Mouse (Mus musculus): ENCODE data around the gene Clasp2. TPM values are rescaled to one million over a fixed set of nuclear protein-coding genes. Genes with fewer than 3 reads are reported as not detected.

Clasp2 gene
- polyA plus RNA-seq, 1 experiment from 2014 or later = 41.0 TPM

DNA sequence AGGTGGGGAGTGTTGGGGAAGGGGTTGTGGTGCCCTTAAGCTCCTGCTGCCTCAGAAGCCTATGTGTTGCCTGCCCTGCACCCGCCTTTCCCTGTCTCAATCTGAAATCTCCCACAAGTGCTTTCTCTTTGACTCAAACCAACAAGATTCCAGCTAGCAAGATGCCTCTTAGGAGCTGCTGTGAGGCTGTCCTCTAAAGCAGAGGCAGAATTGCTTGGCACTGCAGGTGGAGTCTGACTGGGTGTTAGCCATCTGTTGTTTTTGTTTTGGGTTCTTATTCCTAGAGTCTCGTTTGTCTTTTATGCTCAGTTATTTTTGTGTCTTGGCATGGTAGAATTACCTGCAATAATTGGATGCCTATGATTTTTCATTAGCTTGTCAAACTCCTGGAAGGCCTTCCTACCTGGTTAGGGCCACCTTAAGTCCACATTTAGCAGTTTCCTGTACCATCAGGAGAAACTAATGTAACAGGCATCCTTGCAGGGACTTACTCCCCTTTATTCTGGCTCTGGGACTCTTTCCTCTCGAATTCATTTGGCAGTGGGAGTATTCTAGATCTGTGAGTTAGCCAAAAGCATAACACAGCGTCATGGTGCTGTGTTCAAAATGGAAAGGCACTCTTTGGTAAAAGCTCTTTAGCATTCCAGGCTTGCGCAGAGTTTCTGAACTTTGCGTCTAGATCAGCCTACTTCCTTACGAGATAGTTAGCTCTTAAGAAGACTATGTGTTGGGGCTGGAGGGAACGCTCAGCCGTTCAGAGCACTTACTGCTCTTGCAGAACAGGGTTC is 198.0 kb downstream of the Clasp2 start:
- Histone ChIP-seq H3K9me3 (no peaks in the 10 kb centered on the region), H3K27me3 (no peaks in the 10 kb centered on the region), H3K36me3 (no peaks in the 10 kb centered on the region), H3K4me1 (0 out of 2 replicates have a peak, but pooled peaks cover 2% of the 10 kb centered on the region), H3K4me2 (replicated peaks) (no peak overlapping the region), H3K27ac (no peak overlapping the region), H3K9ac (no peak overlapping the region), H3K4me3 (no peak overlapping the region)
- WGBS = 87% methylated on average over 9 of the region's 9 CpGs
- no peak for ATAC-seq (ENCODE audit: insufficient number of reproducible peaks, insufficient read depth, low FRiP score, low TSS enrichment)

DNA sequence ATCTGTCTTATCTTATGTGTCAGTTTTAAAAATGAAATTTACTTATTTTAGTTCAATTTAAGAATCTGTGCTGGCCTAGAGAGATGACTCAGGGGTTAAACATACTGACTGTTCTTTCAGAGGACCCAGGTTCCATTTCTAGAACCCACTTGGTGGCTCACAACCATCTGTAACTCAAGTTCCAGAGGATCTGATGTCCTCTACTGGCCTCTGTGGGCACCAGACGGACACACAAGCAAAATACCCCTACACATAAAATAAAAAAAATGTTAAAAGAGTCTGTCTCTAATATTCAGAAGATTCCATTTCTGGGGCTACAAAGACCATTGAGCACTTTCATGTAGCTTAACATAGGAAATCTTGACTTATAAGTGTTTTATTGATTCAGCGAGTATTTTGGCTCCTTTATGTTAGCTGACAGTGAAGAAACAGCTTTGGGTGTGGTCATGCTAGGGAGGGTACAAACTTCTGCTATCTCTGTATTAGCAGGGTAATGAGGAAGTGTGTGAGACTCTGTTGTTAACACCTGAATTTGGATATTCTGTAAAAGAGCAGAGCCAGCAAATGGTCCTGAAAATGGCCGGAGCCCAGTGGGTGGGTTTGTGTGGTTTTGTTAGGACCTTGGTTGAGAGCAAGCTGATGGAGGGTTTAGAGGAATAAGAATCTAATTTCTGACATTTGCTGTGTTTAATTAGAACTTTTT is 200.0 kb downstream of the Clasp2 start:
- 91% methylated on average over 3 of the region's 3 CpGs for WGBS
- Histone ChIP-seq H3K9me3 (no peaks in the 10 kb centered on the region), H3K9ac (no peak overlapping the region), H3K4me3 (no peak overlapping the region), H3K36me3 (peaks cover 14% of the 10 kb centered on the region), H3K27me3 (no peaks in the 10 kb centered on the region), H3K4me1 (0 out of 2 replicates have a peak, but pooled peaks cover 2% of the 10 kb centered on the region), H3K4me2 (replicated peaks) (no peak overlapping the region), H3K27ac (no peak overlapping the region)
- no peak for ATAC-seq (ENCODE audit: insufficient number of reproducible peaks, insufficient read depth, low FRiP score, low TSS enrichment)

DNA sequence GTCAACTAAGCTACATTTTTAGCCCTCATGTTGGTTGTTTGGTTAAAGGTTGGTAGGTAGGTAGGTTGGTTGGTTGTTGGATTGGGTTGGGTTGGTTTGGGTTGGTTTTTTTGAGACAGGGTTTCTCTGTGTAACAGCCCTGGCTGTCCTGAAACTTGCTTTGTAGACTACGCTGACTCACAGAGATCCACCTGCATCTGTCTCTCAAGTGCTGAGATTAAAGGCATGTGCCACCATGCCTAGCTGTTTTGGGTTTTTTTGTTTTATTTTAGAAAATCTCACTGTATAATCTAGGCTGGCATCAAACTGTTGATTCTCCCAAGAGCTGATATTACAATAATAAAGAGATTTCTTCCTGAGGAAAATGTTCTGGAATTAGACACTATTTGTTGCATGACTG is 202.1 kb downstream of the Clasp2 start:
- no peak overlapping the region for H3K4me3 ChIP-seq
- 93% methylated on average over 1 of the region's 1 CpGs for WGBS
- 0 out of 2 replicates have a peak, but pooled peaks cover under 1% of the 10 kb centered on the region for H3K4me1 ChIP-seq
- H3K9ac ChIP-seq = no peak overlapping the region
- no peak overlapping the region for H3K4me2 ChIP-seq (replicated peaks)
- H3K27me3 ChIP-seq = no peaks in the 10 kb centered on the region
- peaks cover 26% of the 10 kb centered on the region for H3K36me3 ChIP-seq
- ATAC-seq (ENCODE audit: insufficient number of reproducible peaks, insufficient read depth, low FRiP score, low TSS enrichment) = no peak
- H3K9me3 ChIP-seq = no peaks in the 10 kb centered on the region
- H3K27ac ChIP-seq = no peak overlapping the region

DNA sequence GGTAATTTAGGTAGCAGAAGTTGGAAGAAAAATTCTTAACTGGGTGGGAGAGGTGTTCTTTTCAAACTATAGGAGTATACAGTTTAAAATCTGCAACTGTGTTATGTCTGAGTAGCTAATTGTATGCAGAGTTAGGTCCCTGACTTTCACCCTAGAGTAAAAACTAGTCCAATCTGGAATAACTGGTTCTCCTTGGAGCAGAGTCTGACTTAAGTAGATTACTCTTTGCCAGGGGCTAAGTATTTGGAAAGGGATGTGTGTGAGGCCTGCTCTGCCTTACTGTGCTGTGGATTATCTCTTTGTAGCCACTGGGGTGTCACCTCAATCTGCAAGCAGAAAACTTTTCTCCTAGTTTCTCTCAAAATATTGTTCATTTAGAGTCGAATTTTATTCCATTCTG is 205.9 kb downstream of the Clasp2 start:
- peaks cover 35% of the 10 kb centered on the region for H3K36me3 ChIP-seq
- no peaks in the 10 kb centered on the region for H3K9me3 ChIP-seq
- no peak overlapping the region for H3K27ac ChIP-seq
- WGBS = 84% methylated on average over 1 of the region's 1 CpGs
- H3K4me3 ChIP-seq = no peak overlapping the region
- no peak overlapping the region for H3K9ac ChIP-seq
- no peaks in the 10 kb centered on the region for H3K27me3 ChIP-seq
- no peak for ATAC-seq (ENCODE audit: insufficient number of reproducible peaks, insufficient read depth, low FRiP score, low TSS enrichment)
- no peak overlapping the region for H3K4me2 ChIP-seq (replicated peaks)
- no peaks in the 10 kb centered on the region for H3K4me1 ChIP-seq

DNA sequence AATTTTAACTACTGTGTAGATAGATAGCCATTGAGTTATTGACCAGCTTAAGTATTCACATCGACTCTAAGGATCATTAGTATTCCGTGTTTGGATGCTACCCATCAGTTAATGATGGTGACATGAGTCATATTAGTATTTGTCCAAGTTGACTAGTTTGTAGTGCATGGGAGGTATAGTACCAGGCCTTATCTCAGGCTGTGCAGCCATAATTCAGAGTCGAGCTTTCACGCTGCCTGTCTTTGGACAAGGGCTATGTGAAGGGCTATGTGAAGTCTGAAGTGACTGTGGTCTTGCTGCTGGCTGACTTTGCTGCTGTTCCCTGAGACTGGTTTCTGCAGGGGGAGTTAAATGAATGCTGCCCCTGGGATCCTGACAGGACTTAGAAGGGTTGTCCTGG is 216.5 kb downstream of the Clasp2 start:
- no peak overlapping the region for H3K4me2 ChIP-seq (replicated peaks)
- WGBS = 96% methylated on average over 4 of the region's 4 CpGs
- no peak overlapping the region for H3K4me3 ChIP-seq
- H3K27ac ChIP-seq = no peak overlapping the region
- peaks cover 67% of the 10 kb centered on the region for H3K36me3 ChIP-seq
- H3K27me3 ChIP-seq = no peaks in the 10 kb centered on the region
- no peak overlapping the region for H3K9ac ChIP-seq
- no peaks in the 10 kb centered on the region for H3K9me3 ChIP-seq
- ATAC-seq (ENCODE audit: insufficient number of reproducible peaks, insufficient read depth, low FRiP score, low TSS enrichment) = no peak
- no peaks in the 10 kb centered on the region for H3K4me1 ChIP-seq

DNA sequence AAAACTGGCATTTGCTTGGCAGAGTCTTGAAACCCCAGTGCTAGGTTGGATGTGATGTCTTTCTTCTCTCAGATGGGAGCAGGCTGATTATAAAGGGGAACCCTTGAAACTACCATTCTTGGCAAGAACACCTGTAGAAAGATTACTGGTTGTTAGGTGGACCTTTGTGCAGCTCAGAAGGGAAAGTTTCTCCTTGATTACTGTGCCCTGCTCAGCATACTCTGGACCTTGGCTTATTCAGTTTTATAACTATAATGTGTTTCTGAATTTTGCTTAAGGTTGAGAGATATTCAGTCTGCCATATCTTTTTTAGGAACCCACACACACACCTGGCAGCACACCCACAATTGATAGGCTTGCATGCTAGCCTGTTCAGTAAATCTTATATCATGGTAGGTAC is 222.4 kb downstream of the Clasp2 start:
- Histone ChIP-seq H3K27ac (no peak overlapping the region), H3K9ac (no peak overlapping the region), H3K9me3 (no peaks in the 10 kb centered on the region), H3K4me3 (no peak overlapping the region), H3K36me3 (peaks cover 82% of the 10 kb centered on the region), H3K27me3 (no peaks in the 10 kb centered on the region), H3K4me2 (replicated peaks) (no peak overlapping the region), H3K4me1 (no peaks in the 10 kb centered on the region)
- ATAC-seq (ENCODE audit: insufficient number of reproducible peaks, insufficient read depth, low FRiP score, low TSS enrichment) = no peak

DNA sequence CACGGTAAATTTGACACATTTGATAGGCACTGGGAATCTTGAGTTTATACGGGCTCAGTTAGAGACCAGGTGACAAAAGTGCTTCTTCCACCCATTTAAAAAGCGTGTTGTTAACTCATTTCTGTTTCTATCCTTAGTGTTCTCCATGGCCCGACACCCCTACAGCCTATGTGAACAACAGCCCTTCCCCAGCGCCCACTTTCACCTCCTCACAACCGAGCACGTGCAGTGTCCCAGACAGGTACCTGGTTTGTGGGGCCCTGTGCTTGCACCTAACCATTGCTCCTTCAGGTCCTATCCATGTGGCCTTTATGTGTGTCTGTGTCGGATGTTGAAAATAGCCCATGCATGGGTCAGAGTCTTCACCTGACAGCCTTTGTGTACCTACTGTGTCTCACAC is 223.1 kb downstream of the Clasp2 start:
- no peak overlapping the region for H3K4me2 ChIP-seq (replicated peaks)
- ATAC-seq (ENCODE audit: insufficient number of reproducible peaks, insufficient read depth, low FRiP score, low TSS enrichment) = no peak
- WGBS = 95% methylated on average over 8 of the region's 8 CpGs
- H3K4me1 ChIP-seq = no peaks in the 10 kb centered on the region
- peaks cover 82% of the 10 kb centered on the region for H3K36me3 ChIP-seq
- no peak overlapping the region for H3K27ac ChIP-seq
- H3K4me3 ChIP-seq = no peak overlapping the region
- no peak overlapping the region for H3K9ac ChIP-seq
- H3K27me3 ChIP-seq = no peaks in the 10 kb centered on the region
- no peaks in the 10 kb centered on the region for H3K9me3 ChIP-seq

DNA sequence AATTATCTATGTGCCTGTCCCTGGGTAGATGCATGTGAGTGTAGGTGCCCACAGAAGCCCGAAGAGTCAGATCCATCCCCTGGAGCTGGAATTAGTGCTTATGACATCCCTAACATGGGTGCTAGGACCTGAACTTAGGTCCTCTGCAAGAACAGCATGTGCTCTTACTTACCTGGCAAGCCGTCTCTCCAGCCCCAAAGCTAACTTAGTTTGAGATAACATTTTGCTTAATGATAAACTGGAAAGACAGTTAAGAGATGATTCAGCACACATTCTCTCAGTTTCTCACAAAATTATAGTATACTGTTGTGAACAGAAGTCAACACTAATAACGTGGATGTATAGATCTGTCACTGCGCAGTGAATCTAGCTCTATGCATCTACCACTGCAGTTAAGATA is 225.6 kb downstream of the Clasp2 start:
- WGBS = 95% methylated on average over 4 of the region's 4 CpGs
- H3K27me3 ChIP-seq = no peaks in the 10 kb centered on the region

DNA sequence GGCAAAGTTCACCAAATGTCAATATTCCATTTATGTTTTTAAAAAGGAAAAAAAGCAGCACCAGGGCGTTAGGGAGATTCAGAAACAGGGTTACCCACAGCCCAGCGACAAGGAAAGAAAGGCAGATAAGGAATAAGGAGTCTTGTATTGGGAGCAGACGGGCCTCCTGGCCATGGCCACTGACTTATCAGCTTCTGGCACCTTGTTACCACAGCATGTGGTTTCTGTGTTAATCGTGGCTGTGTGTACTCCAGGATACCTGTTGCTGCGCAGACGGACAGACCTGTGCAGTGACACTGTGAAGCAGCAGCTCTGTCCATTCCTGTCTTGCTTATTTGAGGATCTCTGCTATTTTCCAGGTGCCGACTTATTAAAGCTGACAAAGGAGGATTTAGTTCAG is 227.7 kb downstream of the Clasp2 start:
- Histone ChIP-seq H3K9ac (no peak overlapping the region), H3K9me3 (no peaks in the 10 kb centered on the region), H3K4me2 (replicated peaks) (no peak overlapping the region), H3K4me3 (no peak overlapping the region), H3K27me3 (no peaks in the 10 kb centered on the region), H3K36me3 (peaks cover 81% of the 10 kb centered on the region), H3K27ac (no peak overlapping the region), H3K4me1 (no peaks in the 10 kb centered on the region)
- WGBS = 92% methylated on average over 7 of the region's 7 CpGs
- no peak for ATAC-seq (ENCODE audit: insufficient number of reproducible peaks, insufficient read depth, low FRiP score, low TSS enrichment)

More for the DNA sequence above, 225.6 kb downstream of the Clasp2 start:
- Histone ChIP-seq H3K4me1 (no peaks in the 10 kb centered on the region), H3K9me3 (no peaks in the 10 kb centered on the region), H3K4me3 (no peak overlapping the region), H3K9ac (no peak overlapping the region), H3K27ac (no peak overlapping the region), H3K4me2 (replicated peaks) (no peak overlapping the region), H3K36me3 (peaks cover 85% of the 10 kb centered on the region)
- ATAC-seq (ENCODE audit: insufficient number of reproducible peaks, insufficient read depth, low FRiP score, low TSS enrichment) = no peak

Other genes starting within 250 kb of the Clasp2 start
- gene Pdcd6ip, start 33.2 kb upstream of the Clasp2 start, polyA plus RNA-seq (2016; fragmentation: Nextera tagmentation; extraction: Ambion mirVana) = 54.2 and 60.3 TPM in 2 replicates
- 49.7 and 50.0 TPM in 2 replicates for gene Ubp1, start 189.5 kb downstream of the Clasp2 start, polyA plus RNA-seq (2016; fragmentation: Nextera tagmentation; extraction: Ambion mirVana)

All from embryonic facial prominence, embryonic 12.5 days (tissue).